Mouse (Mus musculus) heart, embryonic 10.5 days (tissue): ENCODE data around the gene Eno1. TPM values are rescaled to one million over a fixed set of nuclear protein-coding genes. Genes with fewer than 3 reads are reported as not detected.
A peak's percentile ranks its signal among the peaks of the same experiment; 100 is the strongest.
"Not testable (repeated sequence)": the region's sequence is repeated elsewhere in the genome, so short reads cannot be mapped to it uniquely, and the experiment has no call there.

ENCODE experiments used
- DNase-seq: peaks from one replicate; pipeline ENCODE4 v3.0.0-alpha.2; 2017; ENCODE audit warnings: low spot score
- H3K27ac ChIP-seq: fragments of 300-500 bp; sonication (generic); 2 replicates; pipeline ENCODE4 v1.5.1; 2016; ENCODE audit warnings: mild to moderate bottlenecking
- H3K27me3 ChIP-seq: fragments of 300-500 bp; sonication (generic); 2 replicates; pipeline ENCODE4 v1.6.1; 2016; ENCODE audit warnings: mild to moderate bottlenecking; ENCODE audit not compliant: poor library complexity, insufficient read depth, severe bottlenecking
- H3K36me3 ChIP-seq: fragments of 300-500 bp; sonication (generic); 2 replicates; pipeline ENCODE4 v1.6.1; 2016; ENCODE audit warnings: mild to moderate bottlenecking, moderate library complexity
- H3K4me1 ChIP-seq: fragments of 300-500 bp; sonication (generic); 2 replicates; pipeline ENCODE4 v1.6.1; 2016; ENCODE audit warnings: mild to moderate bottlenecking
- H3K4me3 ChIP-seq: fragments of 300-500 bp; sonication (generic); 2 replicates; pipeline ENCODE4 v1.5.1; 2016; ENCODE audit warnings: mild to moderate bottlenecking, moderate library complexity
- H3K9me3 ChIP-seq: fragments of 300-500 bp; sonication (generic); 2 replicates; pipeline ENCODE4 v1.6.1; 2016; ENCODE audit warnings: mild to moderate bottlenecking, moderate library complexity
- WGBS: fragments of 180-500 bp; shearing (Covaris S2); methylation state at CpG from one replicate; pipeline ENCODE4 v1.1.7; 2016; 5-methylcytosine and 5-hydroxymethylcytosine counted together
- polyA plus RNA-seq: library from polyadenylated mRNA; unstranded; fragments of >200 nt; fragmentation: Nextera tagmentation; extraction: Ambion mirVana; gene quantifications from 2 replicates; pipeline ENCODE4 v1.2.1, GENCODE M21; 2016

Gene Eno1
- polyA plus RNA-seq, 1 experiment from 2014 or later: 3,587 TPM

DNA sequence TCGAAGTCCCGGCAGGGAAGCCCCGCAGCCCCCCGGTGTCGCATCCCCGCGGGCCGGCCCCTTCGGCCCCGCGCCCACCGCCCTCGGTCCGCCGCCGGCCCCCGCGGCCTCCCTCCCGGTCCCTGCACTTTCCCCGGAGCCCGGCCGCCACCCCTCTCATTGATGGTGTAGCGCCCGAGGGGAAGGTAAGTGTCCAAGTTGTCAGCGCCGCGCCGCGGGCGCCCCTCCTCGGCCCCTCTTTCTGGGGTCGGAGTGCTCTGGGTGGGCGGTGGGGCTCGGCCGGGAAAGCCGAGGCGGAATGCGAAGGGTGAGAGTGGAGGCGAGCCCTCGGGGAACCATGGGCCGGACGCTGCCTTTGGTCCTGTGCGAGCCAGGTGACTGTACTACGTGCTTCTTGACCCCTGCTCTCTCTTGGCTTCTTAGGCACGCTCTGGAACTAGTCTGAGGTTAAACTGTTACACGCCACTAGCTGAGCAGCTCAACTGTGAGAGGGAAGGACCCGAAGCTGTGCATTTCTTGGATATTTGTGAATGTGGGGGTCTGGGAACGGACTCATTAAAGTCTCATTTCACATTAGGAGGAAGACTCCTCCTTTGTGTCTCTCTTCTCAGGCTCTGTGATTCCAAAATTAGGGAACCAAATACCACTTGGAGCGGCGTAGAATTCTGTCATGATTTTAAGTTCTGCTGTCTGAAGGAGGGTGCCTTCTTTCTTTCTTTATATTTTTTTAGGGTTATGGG, 45.5 kb downstream of the Eno1 start:
- peak overlapping the region; percentile 99 for H3K4me3 ChIP-seq
- H3K36me3 ChIP-seq: no peaks in the 10 kb centered on the region
- H3K27me3 ChIP-seq: no peaks in the 10 kb centered on the region
- peaks cover 21% of the 10 kb centered on the region for H3K4me1 ChIP-seq
- under 1% methylated on average over 50 of the region's 50 CpGs for WGBS
- DNase-seq: peak; percentile 84
- H3K27ac ChIP-seq: peak overlapping the region; percentile 99
- H3K9me3 ChIP-seq: no peaks in the 10 kb centered on the region

DNA sequence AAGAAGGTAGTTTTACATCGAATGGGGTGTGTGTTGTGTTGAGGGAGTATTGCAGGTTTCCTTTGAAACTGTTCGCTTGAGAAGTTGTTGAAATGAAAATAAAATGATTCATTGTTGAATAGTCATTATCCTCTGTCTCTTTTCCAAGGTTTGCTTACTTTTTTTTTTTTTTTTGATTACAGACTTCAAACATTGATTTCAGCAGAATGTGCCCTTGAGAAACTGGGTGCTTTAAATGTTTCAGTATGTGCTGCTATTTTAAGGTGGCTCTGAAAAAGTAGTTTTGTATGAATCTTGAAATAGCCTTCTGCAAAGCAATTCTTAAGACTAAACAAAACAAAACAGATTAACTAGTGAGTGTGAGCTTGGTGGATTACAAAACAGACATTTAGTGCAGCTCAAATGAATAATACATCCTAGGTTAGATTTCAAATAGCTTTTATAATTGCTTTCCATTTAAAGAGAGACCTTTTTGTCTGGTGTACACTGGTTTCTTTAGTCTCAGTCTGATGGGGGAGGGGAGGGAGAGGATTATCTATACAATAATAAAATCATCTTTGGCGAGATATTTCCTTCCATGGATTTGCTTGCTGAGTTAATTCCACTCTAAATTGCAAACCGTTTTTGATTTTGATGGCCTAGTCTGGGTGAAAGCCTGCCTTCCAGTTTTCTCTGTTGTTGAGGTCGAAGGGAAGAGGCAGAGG, 46.3 kb downstream of the Eno1 start:
- H3K36me3 ChIP-seq: no peaks in the 10 kb centered on the region
- no peak for DNase-seq
- WGBS: 18% methylated on average over 5 of the region's 5 CpGs
- H3K27me3 ChIP-seq: no peaks in the 10 kb centered on the region
- peak overlapping the region; percentile 99 for H3K4me3 ChIP-seq
- peaks cover 21% of the 10 kb centered on the region for H3K4me1 ChIP-seq
- no peaks in the 10 kb centered on the region for H3K9me3 ChIP-seq
- H3K27ac ChIP-seq: peak overlapping the region; percentile 99

DNA sequence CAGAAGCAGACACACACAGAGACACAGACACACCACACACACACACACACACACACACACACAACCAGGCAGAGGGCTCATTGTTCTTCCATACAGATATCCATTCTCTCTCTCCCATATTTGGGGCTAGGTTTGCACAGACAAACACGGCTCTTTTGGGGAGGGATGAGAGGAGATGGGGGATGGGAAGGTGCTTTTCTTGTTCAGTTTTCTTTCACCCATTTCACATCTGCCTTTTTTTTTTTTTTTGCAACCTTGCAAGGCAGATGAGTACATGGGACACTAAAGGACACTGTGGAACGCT, 46.8 kb downstream of the Eno1 start:
- peak overlapping the region; percentile 59 for H3K27ac ChIP-seq
- no peak for DNase-seq
- WGBS: 26% methylated on average over 2 of the region's 2 CpGs

DNA sequence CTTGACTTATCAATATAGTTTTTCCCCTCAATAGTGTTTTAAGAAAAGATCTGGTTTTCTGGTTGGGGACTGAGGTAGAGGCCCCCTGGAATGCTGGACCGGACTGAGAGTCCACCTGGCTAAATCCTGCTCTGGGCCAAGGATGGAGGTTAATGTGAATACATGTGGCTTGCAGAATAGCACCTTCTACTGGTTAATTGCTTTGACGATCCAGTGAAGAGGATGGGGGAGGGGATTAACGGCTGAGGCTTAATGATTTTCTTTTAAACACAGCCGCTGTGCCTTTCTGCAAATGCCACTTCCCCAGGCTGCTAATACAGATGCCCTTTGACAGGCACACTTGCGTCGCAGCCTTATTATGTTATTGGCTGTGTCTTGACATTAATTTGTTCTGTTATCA, 47.5 kb downstream of the Eno1 start:
- H3K27ac ChIP-seq: peak overlapping the region; percentile 59; the same call in 1 of the 2 replicates
- no peak for DNase-seq
- H3K9me3 ChIP-seq: no peaks in the 10 kb centered on the region
- H3K36me3 ChIP-seq: no peaks in the 10 kb centered on the region
- no peaks in the 10 kb centered on the region for H3K27me3 ChIP-seq
- 26% methylated on average over 6 of the region's 6 CpGs for WGBS
- peaks cover 30% of the 10 kb centered on the region for H3K4me1 ChIP-seq
- H3K4me3 ChIP-seq: peak overlapping the region; percentile 99

More for the DNA sequence above, 46.8 kb downstream of the Eno1 start:
- no peaks in the 10 kb centered on the region for H3K27me3 ChIP-seq
- H3K9me3 ChIP-seq: no peaks in the 10 kb centered on the region
- H3K4me1 ChIP-seq: peaks cover 22% of the 10 kb centered on the region
- peak overlapping the region; percentile 99 for H3K4me3 ChIP-seq
- H3K36me3 ChIP-seq: no peaks in the 10 kb centered on the region

DNA sequence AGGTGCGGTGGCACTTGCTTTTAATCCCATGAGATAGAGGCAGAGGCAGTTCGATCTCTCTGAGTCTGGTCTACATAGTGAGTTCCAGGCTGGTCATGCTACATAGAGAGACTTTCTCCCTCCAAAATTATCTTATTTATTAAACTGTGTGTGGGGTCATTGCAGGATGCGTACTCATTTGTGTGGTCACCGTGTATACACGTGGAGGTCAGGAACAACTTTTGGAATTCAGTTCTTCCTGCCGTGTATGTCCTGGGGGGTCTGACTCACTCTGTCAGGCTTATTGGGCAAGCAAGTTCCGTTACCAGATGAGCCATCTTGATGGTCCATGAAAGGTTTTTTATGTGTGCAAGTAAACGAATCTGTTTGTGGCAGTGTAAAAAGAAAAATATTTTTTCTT, 50.5 kb downstream of the Eno1 start:
- peaks cover 31% of the 10 kb centered on the region for H3K4me1 ChIP-seq
- no peaks in the 10 kb centered on the region for H3K9me3 ChIP-seq
- no peak overlapping the region for H3K4me3 ChIP-seq
- no peaks in the 10 kb centered on the region for H3K27me3 ChIP-seq
- no peak for DNase-seq
- 89% methylated on average over 8 of the region's 8 CpGs for WGBS
- no peak overlapping the region for H3K27ac ChIP-seq
- peaks cover 16% of the 10 kb centered on the region for H3K36me3 ChIP-seq

DNA sequence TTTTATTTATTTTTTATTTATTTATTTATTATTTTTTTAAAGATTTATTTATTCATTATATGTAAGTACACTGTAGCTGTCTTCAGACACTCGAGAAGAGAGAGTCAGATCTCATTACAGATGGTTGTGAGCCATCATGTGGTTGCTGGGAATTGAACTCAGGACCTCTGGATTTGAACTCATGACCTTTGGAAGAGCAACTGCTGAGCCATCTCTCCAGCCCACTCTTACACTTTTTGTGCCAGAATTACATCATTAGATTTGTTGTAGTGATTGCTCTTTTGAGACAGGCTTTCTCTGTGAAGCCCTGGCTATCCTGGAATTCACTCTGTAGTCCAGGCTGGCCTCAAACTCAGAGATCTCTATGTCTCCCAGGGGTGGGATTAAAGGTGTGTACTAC, 50.9 kb downstream of the Eno1 start:
- H3K27ac ChIP-seq, H3K9me3 ChIP-seq, H3K27me3 ChIP-seq, H3K4me3 ChIP-seq, DNase-seq: not testable (repeated sequence)
- H3K36me3 ChIP-seq: peaks cover 17% of the 10 kb centered on the region
- WGBS: 74% methylated on average over 1 of the region's 1 CpGs
- peaks cover 31% of the 10 kb centered on the region for H3K4me1 ChIP-seq

DNA sequence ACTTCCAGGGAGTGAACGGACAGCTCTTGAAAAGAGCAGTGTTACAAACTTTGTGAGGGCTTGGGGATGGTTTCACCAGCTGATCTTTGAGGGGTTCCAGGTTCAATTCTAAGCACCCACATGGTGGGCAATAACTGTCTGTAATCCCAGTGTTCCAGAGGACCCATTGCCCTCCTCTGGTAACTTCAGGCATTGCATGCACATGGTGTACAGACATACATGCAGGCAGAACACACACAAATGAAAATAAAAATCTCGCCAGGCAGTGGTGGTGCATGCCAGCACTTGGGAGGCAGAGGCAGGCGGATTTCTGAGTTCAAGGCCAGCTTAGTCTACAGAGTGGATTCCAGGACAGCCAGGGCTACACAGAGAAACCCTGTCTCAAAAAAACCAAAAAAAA, 55.4 kb downstream of the Eno1 start:
- 94% methylated on average over 3 of the region's 3 CpGs for WGBS
- no peak overlapping the region for H3K27ac ChIP-seq
- DNase-seq: peak; percentile 70
- peaks cover 21% of the 10 kb centered on the region for H3K36me3 ChIP-seq
- H3K9me3 ChIP-seq: no peaks in the 10 kb centered on the region
- H3K4me3 ChIP-seq: no peak overlapping the region
- H3K27me3 ChIP-seq: no peaks in the 10 kb centered on the region
- peaks cover 15% of the 10 kb centered on the region for H3K4me1 ChIP-seq

DNA sequence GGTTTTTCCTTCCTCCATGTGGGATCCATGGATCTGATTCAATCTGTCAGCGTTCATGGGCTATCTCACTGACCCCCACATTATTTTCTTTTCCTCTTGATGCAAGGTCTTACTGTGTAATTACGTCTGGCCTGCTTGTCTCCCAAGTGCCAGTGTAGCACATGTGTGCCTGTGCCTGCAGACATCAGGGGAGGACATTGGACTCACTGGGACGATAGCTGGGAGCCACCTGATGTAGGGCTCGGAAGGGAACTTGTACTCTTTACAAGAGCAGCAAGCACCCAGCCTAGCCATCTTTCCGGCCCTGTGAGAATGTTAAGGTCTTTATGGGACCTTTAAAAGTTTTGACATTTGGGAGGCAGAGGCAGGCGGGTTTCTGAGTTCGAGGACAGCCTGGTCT, 58.3 kb downstream of the Eno1 start:
- Histone ChIP-seq H3K27me3 (no peaks in the 10 kb centered on the region), H3K36me3 (peaks cover 21% of the 10 kb centered on the region), H3K27ac (no peak overlapping the region), H3K4me1 (no peaks in the 10 kb centered on the region), H3K4me3 (no peak overlapping the region), H3K9me3 (no peaks in the 10 kb centered on the region)
- WGBS: 86% methylated on average over 7 of the region's 7 CpGs
- no peak for DNase-seq

DNA sequence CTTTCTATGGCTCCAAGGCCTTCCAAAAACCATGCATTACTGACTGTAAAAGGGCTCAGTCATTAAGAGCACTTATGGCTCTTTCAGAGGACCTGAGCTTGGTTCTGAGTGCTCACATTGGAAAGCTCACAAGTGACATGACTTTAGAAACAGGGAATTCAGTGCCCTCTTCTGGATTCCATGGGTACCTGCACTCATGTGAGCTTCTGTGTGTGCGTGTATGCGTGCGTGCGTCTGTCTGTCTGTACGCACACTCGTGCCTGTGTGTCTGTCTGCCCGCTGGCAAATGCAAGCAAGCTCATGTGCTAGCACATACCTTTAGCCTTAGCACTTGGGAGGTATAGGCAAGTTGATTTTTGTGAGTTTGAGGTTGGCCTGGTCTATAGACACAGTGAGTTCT, 59.4 kb downstream of the Eno1 start:
- Histone ChIP-seq H3K4me1 (no peaks in the 10 kb centered on the region; the same call in 1 of the 2 replicates), H3K4me3 (no peak overlapping the region), H3K27ac (no peak overlapping the region), H3K27me3 (no peaks in the 10 kb centered on the region), H3K9me3 (no peaks in the 10 kb centered on the region), H3K36me3 (peaks cover 15% of the 10 kb centered on the region)
- WGBS: 93% methylated on average over 7 of the region's 7 CpGs
- DNase-seq: no peak

Other genes with a start within 250 kb of the Eno1 start
- gene H6pd, start 227.7 kb upstream of the Eno1 start, polyA plus RNA-seq: 5.8 and 9.0 TPM in 2 replicates
- gene Gpr157, start 149.4 kb upstream of the Eno1 start, polyA plus RNA-seq: 0.85 and 2.0 TPM in 2 replicates
- gene Slc2a5, start 117.4 kb upstream of the Eno1 start, polyA plus RNA-seq: 1.2 and 1.3 TPM in 2 replicates
- not detected in 2 replicates for gene Slc2a7, start 87.7 kb upstream of the Eno1 start, polyA plus RNA-seq
- not detected in 2 replicates for gene Car6, start 35.4 kb upstream of the Eno1 start, polyA plus RNA-seq
- gene Rere, start 44.9 kb downstream of the Eno1 start, polyA plus RNA-seq: 27.6 and 31.6 TPM in 2 replicates